Mouse (Mus musculus) bone marrow macrophage, adult 2 months (primary cell): Measurements from ENCODE around the gene Olfml2b.

Source experiments
- CTCF ChIP-seq: IDR thresholded peaks from 2 replicates; pipeline ENCODE4 v1.5.1; 2012; ENCODE audit warnings: low read depth, mild to moderate bottlenecking, low read length, moderate library complexity
- POLR2A ChIP-seq: IDR thresholded peaks from 2 replicates; pipeline ENCODE4 v1.6.1; 2012; ENCODE audit warnings: mild to moderate bottlenecking, low read depth, low read length, borderline replicate concordance

DNA sequence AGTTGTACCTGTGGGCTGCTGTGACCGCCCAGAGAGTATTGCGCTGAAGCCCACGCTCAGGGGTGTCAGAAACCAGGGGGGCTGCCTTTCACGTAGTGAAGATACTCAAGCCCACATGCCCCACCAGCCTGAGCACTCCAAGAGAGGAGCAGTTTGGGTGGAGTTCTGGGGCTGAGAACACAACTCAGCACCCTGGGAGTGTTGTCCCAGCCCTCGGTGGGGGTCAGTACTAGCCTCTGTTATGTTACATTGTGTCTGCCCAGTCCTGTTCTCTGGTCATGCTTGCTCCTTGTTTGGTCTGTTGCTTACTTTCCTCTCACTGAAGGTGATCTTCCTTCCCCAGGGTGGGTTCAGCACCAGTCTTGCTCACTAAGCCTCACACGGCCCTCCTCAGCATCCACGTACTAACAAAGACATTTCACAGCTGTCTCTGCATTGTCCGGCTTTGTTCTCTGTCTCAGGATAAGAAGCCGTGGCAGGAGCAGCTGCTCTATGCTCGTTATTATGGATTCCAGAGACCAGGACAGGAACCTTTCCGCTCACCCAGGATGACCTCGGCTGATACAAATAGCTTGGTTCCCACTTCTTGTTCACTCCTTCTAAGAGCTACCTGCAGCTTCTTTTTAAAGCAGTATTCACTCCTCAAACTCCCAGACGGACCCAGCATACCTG is 13.4 kb downstream of the Olfml2b start:
- no peak for TF ChIP-seq CTCF
- TF ChIP-seq POLR2A = no peak
